Mouse (Mus musculus) lung, postnatal 0 days (tissue): ENCODE measurements around the gene Kcnj5. TPM values are rescaled to one million over a fixed set of nuclear protein-coding genes. Genes with fewer than 3 reads are reported as not detected.

Experiments used
- ATAC-seq: fragments of 200-750 bp; cut with Nextera tagmentation; 2 replicates; pipeline ENCODE4 v1.8.0; 2017; ENCODE audit warnings: moderate library complexity
- DNase-seq: peaks from one replicate; pipeline ENCODE4 v3.0.0-alpha.2; 2016; ENCODE audit warnings: low spot score
- H3K27ac ChIP-seq: fragments of 300-500 bp; sonication (generic); 2 replicates; pipeline ENCODE4 v1.5.1; 2014; ENCODE audit warnings: antibody characterized with exemption, mild to moderate bottlenecking, low read length, mixed read lengths
- H3K27me3 ChIP-seq: fragments of 300-500 bp; sonication (generic); replicated peaks from 2 replicates; pipeline ENCODE4 v1.6.1; 2014; ENCODE audit warnings: low read length, mixed read lengths; ENCODE audit not compliant: insufficient read depth
- H3K36me3 ChIP-seq: fragments of 300-500 bp; sonication (generic); 2 replicates; pipeline ENCODE4 v1.6.1; 2014; ENCODE audit warnings: low read length, mixed read lengths; ENCODE audit not compliant: insufficient read depth
- H3K4me1 ChIP-seq: fragments of 300-500 bp; sonication (generic); 2 replicates; pipeline ENCODE4 v1.6.1; 2014; ENCODE audit warnings: antibody characterized with exemption, low read depth, low read length, mixed read lengths; ENCODE audit not compliant: insufficient read depth
- H3K4me2 ChIP-seq: fragments of 300-500 bp; sonication (generic); replicated peaks from 2 replicates; pipeline ENCODE4 v1.6.1; 2014; ENCODE audit warnings: low read depth, mild to moderate bottlenecking, low read length, moderate library complexity, mixed read lengths
- H3K4me3 ChIP-seq: fragments of 300-500 bp; sonication (generic); 2 replicates; pipeline ENCODE4 v1.5.1; 2014; ENCODE audit warnings: low read depth, low read length
- H3K9ac ChIP-seq: fragments of 300-500 bp; sonication (generic); replicated peaks from 2 replicates; pipeline ENCODE4 v1.6.1; 2014; ENCODE audit warnings: low read depth, mild to moderate bottlenecking
- H3K9me3 ChIP-seq: fragments of 300-500 bp; sonication (generic); 2 replicates; pipeline ENCODE4 v1.6.1; 2016; ENCODE audit warnings: low read length, mixed read lengths
- CTCF ChIP-seq: IDR thresholded peaks from 2 replicates; pipeline ENCODE4 v1.5.1; 2016; ENCODE audit warnings: antibody characterized with exemption, mild to moderate bottlenecking
- EP300 ChIP-seq: IDR thresholded peaks from 2 replicates; pipeline ENCODE4 v1.6.1; 2016; ENCODE audit warnings: antibody characterized with exemption, mild to moderate bottlenecking, control low read depth
- WGBS: fragments of 180-500 bp; shearing (Covaris S2); extraction: QIAGEN DNeasy Blood & Tissue Kit; methylation state at CpG from one replicate; pipeline ENCODE4 v1.1.7; 2014; 5-methylcytosine and 5-hydroxymethylcytosine counted together
- polyA plus RNA-seq: library from polyadenylated mRNA; unstranded; fragments of >200 nt; fragmentation: Nextera tagmentation; extraction: Ambion mirVana; gene quantifications from 2 replicates; pipeline ENCODE4 v1.2.1, GENCODE M21; 2015

Gene Kcnj5
- polyA plus RNA-seq, 1 experiment from 2014 or later: 0.63 TPM

- 3% methylated on average over 6 of the region's 6 CpGs for WGBS
- DNase-seq: peak; percentile 79
These were observed 6.2 kb upstream of the Kcnj5 start for GRCm38 (mm10) chr9:32350332-32350731.

DNA sequence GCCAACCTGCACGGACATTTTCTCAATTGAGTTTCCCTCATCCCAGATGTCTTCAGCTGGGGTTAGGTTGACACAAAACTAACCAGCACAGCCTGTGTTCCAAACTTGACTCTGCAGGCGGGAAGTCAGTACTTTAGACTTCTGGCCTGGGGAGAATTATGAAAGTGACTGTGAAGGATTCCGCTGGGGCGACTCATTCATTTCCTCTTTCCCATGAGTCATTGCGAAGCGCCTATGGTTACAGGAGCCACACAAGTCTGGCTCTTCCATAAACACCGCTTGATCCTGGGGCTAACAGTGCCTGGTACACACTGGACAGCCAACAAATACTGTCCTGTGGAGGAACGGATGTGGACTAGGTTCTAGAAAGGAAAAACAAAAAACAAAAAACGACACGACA, 5.2 kb upstream of the Kcnj5 start:
- Histone ChIP-seq H3K4me2 (no peak overlapping the region), H3K27me3 (peaks cover 6% of the 10 kb centered on the region; the same call in 1 of the 2 replicates), H3K27ac (no peak overlapping the region), H3K9ac (no peak overlapping the region), H3K9me3 (no peaks in the 10 kb centered on the region), H3K36me3 (no peaks in the 10 kb centered on the region), H3K4me1 (0 out of 2 replicates have a peak, but pooled peaks cover 3% of the 10 kb centered on the region), H3K4me3 (no peak overlapping the region)
- ATAC-seq: no peak
- TF ChIP-seq EP300 (no peak), CTCF (no peak)
- DNase-seq: no peak
- 80% methylated on average over 10 of the region's 10 CpGs for WGBS

More at GRCm38 (mm10) chr9:32350332-32350731, 6.2 kb upstream of the Kcnj5 start:
- no peak for ATAC-seq
- H3K27ac ChIP-seq: no peak overlapping the region
- no peaks in the 10 kb centered on the region for H3K4me1 ChIP-seq
- no peaks in the 10 kb centered on the region for H3K9me3 ChIP-seq
- H3K27me3 ChIP-seq: peaks cover 5% of the 10 kb centered on the region; the same call in 1 of the 2 replicates
- no peak for TF ChIP-seq EP300
- peak; percentile 85 for TF ChIP-seq CTCF
- H3K36me3 ChIP-seq: no peaks in the 10 kb centered on the region
- H3K4me2 ChIP-seq: no peak overlapping the region
- H3K4me3 ChIP-seq: no peak overlapping the region
- H3K9ac ChIP-seq: no peak overlapping the region

GRCm38 (mm10) chr9:32348096-32348495, 3.9 kb upstream of the Kcnj5 start:
- WGBS: 59% methylated on average over 8 of the region's 8 CpGs
- Histone ChIP-seq H3K27ac (no peak overlapping the region), H3K4me2 (no peak overlapping the region), H3K36me3 (no peaks in the 10 kb centered on the region), H3K27me3 (peaks cover 6% of the 10 kb centered on the region; the same call in 1 of the 2 replicates), H3K9me3 (no peaks in the 10 kb centered on the region), H3K9ac (no peak overlapping the region), H3K4me1 (0 out of 2 replicates have a peak, but pooled peaks cover 4% of the 10 kb centered on the region), H3K4me3 (no peak overlapping the region)
- TF ChIP-seq CTCF (no peak), EP300 (no peak)
- ATAC-seq (no peak), DNase-seq (no peak)

DNA sequence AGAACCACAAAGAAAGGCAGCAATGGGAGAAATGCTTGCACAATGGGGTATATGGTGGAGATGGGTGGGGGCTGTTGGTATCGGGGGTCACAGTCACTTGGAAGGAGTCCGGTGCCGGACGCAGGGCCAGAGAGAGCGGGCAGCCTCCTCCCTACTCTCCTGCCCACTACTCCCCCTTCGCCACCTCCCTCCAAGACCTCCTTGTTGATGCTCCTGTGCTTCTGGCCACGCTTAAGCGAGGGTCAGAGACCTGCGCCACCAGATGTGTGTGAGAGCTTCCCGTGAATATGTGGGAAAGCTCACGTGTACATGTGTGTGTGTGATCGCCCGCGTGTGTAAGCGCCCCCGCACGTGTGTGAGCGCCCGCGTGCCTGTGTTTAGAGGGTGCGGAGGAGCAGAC, 339 bp upstream of the Kcnj5 start:
- Histone ChIP-seq H3K9me3 (no peaks in the 10 kb centered on the region), H3K4me1 (0 out of 2 replicates have a peak, but pooled peaks cover 4% of the 10 kb centered on the region), H3K9ac (no peak overlapping the region), H3K27ac (no peak overlapping the region), H3K27me3 (peaks cover 6% of the 10 kb centered on the region; the same call in 1 of the 2 replicates), H3K4me3 (peak overlapping the region; percentile 23), H3K36me3 (no peaks in the 10 kb centered on the region), H3K4me2 (peak overlapping the region; percentile 48)
- no peak for DNase-seq
- 4% methylated on average over 21 of the region's 21 CpGs for WGBS
- no peak for ATAC-seq
- TF ChIP-seq EP300: no peak
- TF ChIP-seq CTCF: no peak

DNA sequence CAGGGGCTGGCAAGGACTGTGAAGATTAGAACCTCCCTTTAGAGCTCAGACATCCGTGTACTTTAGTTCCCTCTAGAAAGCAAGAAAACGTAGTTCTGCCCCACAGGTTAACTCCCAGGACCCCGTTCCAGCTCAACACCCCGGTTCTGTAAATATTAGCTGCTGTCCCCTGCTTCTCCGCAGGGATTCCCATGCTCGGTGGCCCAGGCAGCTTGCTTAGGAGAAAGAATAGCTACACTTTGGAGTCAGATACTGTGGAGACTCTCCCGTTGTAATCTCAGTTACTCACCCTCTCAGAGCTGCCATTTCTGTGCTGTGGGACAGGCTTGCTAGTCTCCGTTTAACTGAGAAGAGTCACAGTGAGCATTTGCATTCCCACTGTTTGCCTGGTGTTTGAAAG, 1.2 kb downstream of the Kcnj5 start:
- no peak overlapping the region for H3K9ac ChIP-seq
- TF ChIP-seq CTCF (no peak), EP300 (no peak)
- no peak for DNase-seq
- H3K36me3 ChIP-seq: no peaks in the 10 kb centered on the region
- H3K4me1 ChIP-seq: 0 out of 2 replicates have a peak, but pooled peaks cover 4% of the 10 kb centered on the region
- H3K27ac ChIP-seq: no peak overlapping the region
- no peak overlapping the region for H3K4me2 ChIP-seq
- no peak overlapping the region for H3K4me3 ChIP-seq
- no peak for ATAC-seq
- no peaks in the 10 kb centered on the region for H3K9me3 ChIP-seq
- 16% methylated on average over 8 of the region's 8 CpGs for WGBS
- peaks cover 6% of the 10 kb centered on the region; the same call in 1 of the 2 replicates for H3K27me3 ChIP-seq

DNA sequence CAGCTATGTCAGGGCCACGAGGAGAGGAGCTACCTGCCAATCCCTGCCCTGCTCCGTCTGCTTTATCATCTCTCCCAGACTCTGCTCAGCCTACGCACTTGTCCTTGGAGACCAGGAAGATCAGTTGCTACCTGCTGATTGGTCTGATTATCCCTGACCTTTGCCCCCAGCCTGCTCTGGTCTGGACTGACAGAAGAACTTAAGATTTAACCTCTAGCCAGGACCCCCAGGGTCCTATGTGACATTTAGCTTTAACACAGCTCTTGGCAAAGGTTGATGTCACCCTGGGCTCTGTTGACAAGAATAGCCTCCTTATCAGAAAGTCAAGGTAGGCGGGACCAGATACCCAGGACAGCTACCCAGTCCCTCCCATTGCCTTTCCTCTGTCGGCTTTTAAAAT, 3.3 kb downstream of the Kcnj5 start:
- H3K4me3 ChIP-seq: no peak overlapping the region
- ATAC-seq (no peak), DNase-seq (no peak)
- H3K27me3 ChIP-seq: peaks cover 6% of the 10 kb centered on the region; the same call in 1 of the 2 replicates
- H3K9me3 ChIP-seq: no peaks in the 10 kb centered on the region
- 33% methylated on average over 5 of the region's 5 CpGs for WGBS
- H3K9ac ChIP-seq: no peak overlapping the region
- no peak for TF ChIP-seq EP300
- TF ChIP-seq CTCF: no peak
- H3K36me3 ChIP-seq: no peaks in the 10 kb centered on the region
- no peak overlapping the region for H3K4me2 ChIP-seq
- no peak overlapping the region for H3K27ac ChIP-seq
- 0 out of 2 replicates have a peak, but pooled peaks cover 4% of the 10 kb centered on the region for H3K4me1 ChIP-seq
